Mouse (Mus musculus) MEL (cell line): ENCODE results near the gene Rap2b.

Source experiments
- CTCF ChIP-seq, 3 experiments: IDR thresholded peaks in 2 of 3; conservative IDR thresholded peaks in 1 of 3; 2 replicates each; pipeline ENCODE4 v1.5.1; 2011 to 2012; ENCODE audit warnings: low read length in 3 of 3, low read depth in 2 of 3, mild to moderate bottlenecking in 2 of 3, improper control_type of control experiment in 1 of 3, inconsistent platforms in 1 of 3, mixed read lengths in 1 of 3, moderate library complexity in 1 of 3; ENCODE audit not compliant: control insufficient read depth in 1 of 3, insufficient read depth in 1 of 3, poor library complexity in 1 of 3, severe bottlenecking in 1 of 3
- GATA1 ChIP-seq: IDR thresholded peaks from 2 replicates; pipeline ENCODE4 v1.6.1; 2011; ENCODE audit warnings: low read depth, low read length, improper control_type of control experiment
- POLR2AphosphoS2 ChIP-seq: IDR thresholded peaks from 2 replicates; pipeline ENCODE4 v1.6.1; 2011; ENCODE audit warnings: low read length, improper control_type of control experiment

- TF ChIP-seq GATA1 (no peak), POLR2AphosphoS2 (no peak), CTCF (IDR thresholded peaks at IDR 0.05 in 2 of 3, conservative IDR thresholded peaks at IDR 0.05 in 1 of 3; ENCODE audit: control insufficient read depth in 1 of 3, insufficient read depth in 1 of 3, low read depth in 2 of 3, low read length in 3 of 3, poor library complexity in 1 of 3, severe bottlenecking in 1 of 3) (no peak)
Observed at GRCm38 (mm10) chr3:61391564-61391963, 30.1 kb downstream of the Rap2b start.
